ENCODE assay signal across 10 mouse cellular contexts in the genomic region with DNA sequence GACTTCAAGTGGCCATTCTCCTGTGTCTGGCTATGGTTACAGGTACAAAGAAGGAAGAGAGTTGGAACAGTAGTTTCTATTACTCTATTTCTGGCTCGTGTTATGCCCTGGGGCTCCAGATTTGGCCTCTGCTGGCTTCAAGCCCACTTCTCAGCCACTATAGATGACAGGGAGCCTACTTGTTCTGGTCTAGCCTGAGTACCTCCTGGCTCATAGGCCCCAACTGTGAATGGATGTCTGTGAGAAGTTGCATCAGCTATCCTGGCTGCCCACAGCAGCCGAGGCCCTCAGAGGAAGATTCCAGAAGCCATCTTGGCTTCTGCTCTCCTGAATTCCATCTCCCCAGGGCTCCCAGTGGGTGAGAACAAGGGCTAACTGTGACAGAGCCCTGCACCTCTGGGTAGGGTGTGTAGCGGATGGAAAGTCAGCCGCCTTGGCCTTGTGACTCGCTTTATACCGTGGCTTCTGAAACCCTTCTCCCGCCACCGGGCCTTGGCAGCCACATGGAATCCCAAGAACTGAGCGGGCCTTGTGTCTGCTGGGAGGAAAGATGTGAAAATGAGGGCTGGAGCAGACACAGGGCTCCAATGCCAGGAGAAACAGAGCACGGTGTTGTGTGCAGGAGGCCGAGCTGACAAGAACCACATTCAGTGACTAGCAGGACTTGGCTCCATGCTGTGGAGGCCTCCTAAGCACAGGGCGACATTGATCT. TPM values are rescaled to one million over a fixed set of nuclear protein-coding genes. Genes with fewer than 3 reads are reported as not detected.
DNase-seq lines count a peak whose midpoint lies in the region; ATAC-seq and TF ChIP-seq lines count a peak whose summit lies in the region.
"Had no signal": no experiment of that assay in that cellular context is flagged by ENCODE, and none has a peak within 500 bp of the region (broad histone marks: within the 10 kb centered on the region; RNA-seq: fewer than 3 reads in every experiment).

No protein-coding gene starts in this region.

- peak; percentile 44 for DNase-seq in kidney, adult 2 months
- DNase-seq in embryonic facial prominence, embryonic 14.5 days (ENCODE audit: low spot score), result peak; percentile 63
- no peak for DNase-seq in adipocyte (ENCODE audit: low spot score)
- DNase-seq in natural killer cell, adult 2 months (ENCODE audit: low spot score in 2 of 2), result no peak

- H3K27ac ChIP-seq in kidney, adult 2 months (ENCODE audit: insufficient read depth, low read depth, low read length), result no peak overlapping the region
- no peak overlapping the region for H3K27ac ChIP-seq in kidney, embryonic 14.5 days (ENCODE audit: low read depth, low read length)
- peak overlapping the region; percentile 67 for H3K27ac ChIP-seq in embryonic facial prominence, embryonic 14.5 days (replicated peaks; ENCODE audit: low read depth, low read length)
- H3K27ac ChIP-seq in heart, embryonic 16.5 days (ENCODE audit: low read length), result peak overlapping the region; percentile 63
- H3K27ac ChIP-seq in limb, embryonic 13.5 days, result peak overlapping the region; percentile 77
- H3K27ac ChIP-seq: stomach, embryonic 15.5 days had no signal

- no peak overlapping the region for H3K4me2 ChIP-seq in kidney, embryonic 14.5 days (replicated peaks; ENCODE audit: low read depth, low read length)
- H3K4me2 ChIP-seq in embryonic facial prominence, embryonic 14.5 days (ENCODE audit: low read depth, low read length), result no peak overlapping the region
- no peak overlapping the region for H3K4me2 ChIP-seq in heart, embryonic 16.5 days (ENCODE audit: low read depth, low read length)
- no peak overlapping the region for H3K4me2 ChIP-seq in limb, embryonic 13.5 days (replicated peaks)
- H3K4me2 ChIP-seq: stomach, embryonic 15.5 days had no signal

- ATAC-seq in kidney, embryonic 14.5 days (ENCODE audit: low FRiP score, low TSS enrichment), result no peak
- peak; percentile 73 for ATAC-seq in embryonic facial prominence, embryonic 14.5 days (ENCODE audit: low read depth)
- peak; percentile 28 for ATAC-seq in heart, embryonic 16.5 days (replicated peaks; ENCODE audit: extremely low read depth, insufficient read depth, low FRiP score)
- peak; percentile 67 for ATAC-seq in limb, embryonic 13.5 days (ENCODE audit: low FRiP score, low read depth)
- no peak for ATAC-seq in monocyte, adult 5-6 weeks (replicated peaks; ENCODE audit: insufficient number of reproducible peaks, low FRiP score, low TSS enrichment, poor library complexity, severe bottlenecking)

- no peaks in the 10 kb centered on the region for H3K9me3 ChIP-seq in kidney, embryonic 14.5 days (ENCODE audit: control insufficient read depth, low read length)
- no peaks in the 10 kb centered on the region for H3K9me3 ChIP-seq in embryonic facial prominence, embryonic 14.5 days (ENCODE audit: control insufficient read depth, low read length)
- H3K9me3 ChIP-seq in heart, embryonic 16.5 days (replicated peaks; ENCODE audit: control insufficient read depth, low read length), result no peaks in the 10 kb centered on the region
- H3K9me3 ChIP-seq in limb, embryonic 13.5 days, result no peaks in the 10 kb centered on the region
- H3K9me3 ChIP-seq: stomach, embryonic 15.5 days had no signal

- TF ChIP-seq CTCF in kidney, adult 2 months (conservative IDR thresholded peaks at IDR 0.05; ENCODE audit: insufficient read depth, insufficient read length, low read depth, low read length), result no peak

- H3K36me3 ChIP-seq in kidney, adult 2 months (ENCODE audit: control insufficient read depth, insufficient read depth, low read length), result no peaks in the 10 kb centered on the region
- no peaks in the 10 kb centered on the region for H3K36me3 ChIP-seq in kidney, embryonic 14.5 days (ENCODE audit: control insufficient read depth, insufficient read depth, low read length)
- no peaks in the 10 kb centered on the region for H3K36me3 ChIP-seq in embryonic facial prominence, embryonic 14.5 days (ENCODE audit: control insufficient read depth, insufficient read depth, low read length)
- H3K36me3 ChIP-seq in heart, embryonic 16.5 days (ENCODE audit: control insufficient read depth, insufficient read depth), result no peaks in the 10 kb centered on the region
- H3K36me3 ChIP-seq in limb, embryonic 13.5 days, result no peaks in the 10 kb centered on the region
- H3K36me3 ChIP-seq: stomach, embryonic 15.5 days had no signal

- WGBS in kidney, adult 2 months, result 86% methylated on average over 12 of the region's 12 CpGs
- 87% methylated on average over 12 of the region's 12 CpGs for WGBS in kidney, embryonic 14.5 days
- WGBS in embryonic facial prominence, embryonic 14.5 days, result 75% methylated on average over 12 of the region's 12 CpGs
- 73% methylated on average over 12 of the region's 12 CpGs for WGBS in heart, embryonic 16.5 days
- 74% methylated on average over 12 of the region's 12 CpGs for WGBS in limb, embryonic 13.5 days

- TF ChIP-seq POLR2A in kidney, adult 2 months (IDR thresholded peaks at IDR 0.05; ENCODE audit: low read depth, low read length), result no peak

- H3K27me3 ChIP-seq in kidney, adult 2 months (replicated peaks; ENCODE audit: control insufficient read depth, insufficient read depth, low read length), result no peaks in the 10 kb centered on the region
- H3K27me3 ChIP-seq in kidney, embryonic 14.5 days (ENCODE audit: control insufficient read depth, insufficient read depth, low read length), result no peaks in the 10 kb centered on the region
- H3K27me3 ChIP-seq in embryonic facial prominence, embryonic 14.5 days (replicated peaks; ENCODE audit: control insufficient read depth, insufficient read depth, low read length), result no peaks in the 10 kb centered on the region
- no peaks in the 10 kb centered on the region for H3K27me3 ChIP-seq in heart, embryonic 16.5 days (ENCODE audit: control insufficient read depth, insufficient read depth, low read length)
- H3K27me3 ChIP-seq in limb, embryonic 13.5 days, result no peaks in the 10 kb centered on the region
- H3K27me3 ChIP-seq: stomach, embryonic 15.5 days had no signal

- no peak overlapping the region for H3K4me3 ChIP-seq in kidney, adult 2 months (ENCODE audit: insufficient read depth, low read depth, low read length)
- H3K4me3 ChIP-seq in kidney, embryonic 14.5 days (ENCODE audit: low read length), result no peak overlapping the region
- no peak overlapping the region for H3K4me3 ChIP-seq in embryonic facial prominence, embryonic 14.5 days (ENCODE audit: low read depth, low read length)
- no peak overlapping the region for H3K4me3 ChIP-seq in heart, embryonic 16.5 days (ENCODE audit: low read length)
- no peak overlapping the region for H3K4me3 ChIP-seq in limb, embryonic 13.5 days
- H3K4me3 ChIP-seq: erythroblast, embryonic 14.5 days; stomach, embryonic 15.5 days had no signal

- H3K4me1 ChIP-seq in kidney, adult 2 months (ENCODE audit: control insufficient read depth, insufficient read depth, low read length), result peaks cover 25% of the 10 kb centered on the region
- H3K4me1 ChIP-seq in kidney, embryonic 14.5 days (ENCODE audit: control insufficient read depth, insufficient read depth, low read length), result 0 out of 2 replicates have a peak, but pooled peaks cover 3% of the 10 kb centered on the region
- H3K4me1 ChIP-seq in embryonic facial prominence, embryonic 14.5 days (ENCODE audit: control insufficient read depth, insufficient read depth, low read length), result peaks cover 8% of the 10 kb centered on the region; the same call in 1 of the 2 replicates
- H3K4me1 ChIP-seq in heart, embryonic 16.5 days (ENCODE audit: control insufficient read depth, insufficient read depth, low read length), result peaks cover 18% of the 10 kb centered on the region
- H3K4me1 ChIP-seq in limb, embryonic 13.5 days, result peaks cover 53% of the 10 kb centered on the region
- H3K4me1 ChIP-seq: stomach, embryonic 15.5 days had no signal

- no peak overlapping the region for H3K9ac ChIP-seq in kidney, embryonic 14.5 days (ENCODE audit: low read depth, low read length)
- no peak overlapping the region for H3K9ac ChIP-seq in embryonic facial prominence, embryonic 14.5 days (ENCODE audit: low read depth, low read length)
- no peak overlapping the region for H3K9ac ChIP-seq in heart, embryonic 16.5 days (ENCODE audit: low read length)
- 0 out of 2 replicates have a peak overlapping the region, but pooled peaks have one; percentile 35 for H3K9ac ChIP-seq in limb, embryonic 13.5 days
- H3K9ac ChIP-seq: stomach, embryonic 15.5 days had no signal

RNA-seq across cellular contexts. Expression of gene Xylt1, which starts 55.1 kb away (rescaled TPM):
- 5.9 and 6.1 TPM in 2 replicates for polyA plus RNA-seq in kidney, adult 2 months (2012; rRNA removed)
- 3.7 and 4.6 TPM in 2 replicates for polyA plus RNA-seq in kidney, embryonic 14.5 days (2014; fragmentation: Nextera tagmentation; extraction: Ambion mirVana)
- polyA plus RNA-seq in embryonic facial prominence, embryonic 14.5 days (2014; fragmentation: Nextera tagmentation; extraction: Ambion mirVana), result 3.0 and 3.6 TPM in 2 replicates
- 0.89 and 1.1 TPM in 2 replicates for polyA plus RNA-seq in heart, embryonic 16.5 days (2015; fragmentation: Nextera tagmentation; extraction: Ambion mirVana)
- polyA plus RNA-seq in limb, embryonic 13.5 days (2015; fragmentation: Nextera tagmentation; extraction: Ambion mirVana), result 1.9 and 2.7 TPM in 2 replicates
- 30.0 to 50.7 TPM (median 43.6 TPM) in 3 replicates for total RNA-seq in monocyte, adult 5-6 weeks (2017)

Comparison
In these comparisons a context has a peak if more than half of its experiments do, and no peak if none do; other contexts are left out.
1. DNase-seq: peak in kidney, adult 2 months (single experiment) and embryonic facial prominence, embryonic 14.5 days (single experiment); none in adipocyte (single experiment) and natural killer cell, adult 2 months (0 of 2).
2. H3K27ac ChIP-seq: peak in embryonic facial prominence, embryonic 14.5 days (single experiment), heart, embryonic 16.5 days (single experiment) and limb, embryonic 13.5 days (single experiment); none in kidney, adult 2 months (single experiment) and kidney, embryonic 14.5 days (single experiment).
3. ATAC-seq: peak in embryonic facial prominence, embryonic 14.5 days (single experiment), heart, embryonic 16.5 days (single experiment) and limb, embryonic 13.5 days (single experiment); none in kidney, embryonic 14.5 days (single experiment) and monocyte, adult 5-6 weeks (single experiment).